Mouse (Mus musculus) lung, adult 2 months (tissue): ENCODE measurements at regions not wholly inside any gene's neighbourhood (a gene's known extent, or its start where the extent isn't known, plus 50 kb on each side); places are given as distances from the start of the nearest gene placed in this dataset.

Experiments used
- DNase-seq: peaks from one replicate; pipeline ENCODE4 v3.0.0; 2022
- H3K4me1 ChIP-seq: fragments of 200-500 bp; 2 replicates; pipeline ENCODE4 v1.6.1; 2011; ENCODE audit warnings: low read length; ENCODE audit not compliant: control insufficient read depth, insufficient read depth
- H3K4me3 ChIP-seq: fragments of 200-500 bp; replicated peaks from 2 replicates; pipeline ENCODE3; 2011; ENCODE audit warnings: low read depth, mild to moderate bottlenecking, control low read depth, low read length; ENCODE audit errors: extremely low read depth
- CTCF ChIP-seq: fragments of 200-500 bp; IDR thresholded peaks from 2 replicates; pipeline ENCODE4 v1.5.1; 2011; ENCODE audit warnings: mild to moderate bottlenecking, low read length, control low read depth; ENCODE audit not compliant: insufficient read depth
- POLR2A ChIP-seq: fragments of 200-500 bp; IDR thresholded peaks from 2 replicates; pipeline ENCODE4 v1.6.1; 2011; ENCODE audit warnings: low read depth, mild to moderate bottlenecking, control low read depth, low read length, borderline replicate concordance; ENCODE audit errors: extremely low read depth
- WGBS: fragments of 180-500 bp; shearing (Covaris S2); methylation state at CpG from one replicate; pipeline ENCODE4 v1.1.7; 2018; 5-methylcytosine and 5-hydroxymethylcytosine counted together

DNA sequence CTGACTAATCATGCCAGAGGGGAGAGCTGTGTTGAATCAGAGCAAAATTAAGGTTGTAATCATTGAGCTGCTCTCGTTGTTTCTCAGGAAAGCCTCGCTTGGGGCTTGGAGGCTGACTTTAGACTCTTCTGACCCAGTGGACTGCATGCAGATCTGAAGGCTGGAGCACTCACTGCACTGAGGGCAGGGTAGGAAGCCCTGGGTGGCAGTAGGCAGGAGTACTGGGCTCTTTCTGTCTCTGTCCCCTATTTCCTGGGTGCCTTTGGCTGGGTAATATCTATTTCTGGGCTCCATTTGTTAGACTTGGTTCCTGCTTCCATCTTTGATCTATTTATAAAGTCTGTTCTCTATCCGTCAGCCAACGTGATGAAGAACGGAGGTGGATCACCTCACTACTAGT, 140.1 kb upstream of the Zfp618 start:
- WGBS = 74% methylated on average over 5 of the region's 5 CpGs
- Histone ChIP-seq H3K4me1 (no peaks in the 10 kb centered on the region), H3K4me3 (no peak overlapping the region)
- DNase-seq = no peak
- no peak for TF ChIP-seq POLR2A

DNA sequence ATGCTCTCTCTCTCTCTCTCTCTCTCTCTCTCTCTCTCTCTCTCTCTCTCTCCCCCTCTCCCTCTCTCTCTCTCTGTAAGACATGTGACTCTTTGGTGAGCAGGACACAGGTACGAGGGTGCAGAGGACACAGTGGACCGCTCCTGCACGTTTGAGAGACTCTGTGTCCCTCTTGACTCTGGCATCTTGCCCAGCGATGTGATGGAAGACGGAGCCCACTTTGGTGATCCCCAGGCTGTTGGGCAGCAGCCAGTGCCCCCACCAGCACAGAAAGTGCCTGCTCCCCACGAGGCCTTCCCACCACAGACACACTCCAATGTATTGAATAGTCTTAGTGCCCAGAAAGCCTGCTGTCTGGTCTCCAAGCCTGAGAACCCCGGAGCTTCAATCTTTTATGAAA, 136.4 kb upstream of the Zfp618 start:
- no peak for DNase-seq
- TF ChIP-seq POLR2A (no peak), CTCF (no peak)
- Histone ChIP-seq H3K4me1 (no peaks in the 10 kb centered on the region), H3K4me3 (no peak overlapping the region)
- WGBS = 60% methylated on average over 7 of the region's 7 CpGs

DNA sequence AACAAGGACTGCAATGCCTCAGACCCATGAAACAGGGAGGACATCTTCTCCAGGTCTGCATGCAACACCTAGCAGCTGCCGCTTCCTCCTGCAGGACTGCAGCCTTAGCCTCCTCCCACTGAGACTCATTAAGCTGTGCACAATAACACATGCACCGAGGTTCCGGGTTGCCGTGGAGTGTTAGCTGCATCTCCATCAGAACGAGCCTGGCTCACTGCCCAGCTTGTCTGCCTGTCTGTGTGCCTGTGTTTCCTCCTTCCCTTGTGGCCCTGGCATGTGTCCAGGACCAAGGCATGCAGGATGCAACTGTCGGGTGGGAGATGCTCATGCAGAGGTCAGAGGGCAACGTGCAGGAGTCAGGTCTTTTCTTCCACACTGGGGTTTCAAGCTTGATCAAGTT, 131.4 kb upstream of the Zfp618 start:
- no peak for DNase-seq
- Histone ChIP-seq H3K4me3 (no peak overlapping the region), H3K4me1 (no peaks in the 10 kb centered on the region)
- TF ChIP-seq CTCF = no peak
- no peak for TF ChIP-seq POLR2A
- 10% methylated on average over 7 of the region's 7 CpGs for WGBS

DNA sequence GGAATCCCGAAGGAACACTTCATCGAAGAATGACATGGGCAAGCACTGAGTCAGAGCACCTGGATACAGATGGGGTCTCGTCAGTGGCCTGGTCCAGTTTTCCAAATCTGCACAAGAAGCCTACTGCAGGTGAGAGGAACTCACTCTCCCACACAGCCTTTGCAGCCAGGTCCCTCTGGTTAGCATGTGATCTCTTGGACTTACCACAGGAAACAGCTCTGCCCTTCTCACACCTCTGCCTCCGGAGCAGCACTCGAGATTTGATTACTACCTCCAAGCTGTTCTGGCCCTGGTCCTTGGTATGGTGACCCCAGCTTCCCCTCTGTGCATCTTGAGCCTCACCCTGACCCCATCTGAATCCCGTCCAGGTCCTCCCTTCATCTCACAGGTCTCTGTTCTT, 128.5 kb upstream of the Zfp618 start:
- WGBS = 58% methylated on average over 6 of the region's 6 CpGs
- no peak for DNase-seq
- TF ChIP-seq POLR2A (no peak), CTCF (no peak)
- H3K4me3 ChIP-seq = no peak overlapping the region
- no peaks in the 10 kb centered on the region for H3K4me1 ChIP-seq

DNA sequence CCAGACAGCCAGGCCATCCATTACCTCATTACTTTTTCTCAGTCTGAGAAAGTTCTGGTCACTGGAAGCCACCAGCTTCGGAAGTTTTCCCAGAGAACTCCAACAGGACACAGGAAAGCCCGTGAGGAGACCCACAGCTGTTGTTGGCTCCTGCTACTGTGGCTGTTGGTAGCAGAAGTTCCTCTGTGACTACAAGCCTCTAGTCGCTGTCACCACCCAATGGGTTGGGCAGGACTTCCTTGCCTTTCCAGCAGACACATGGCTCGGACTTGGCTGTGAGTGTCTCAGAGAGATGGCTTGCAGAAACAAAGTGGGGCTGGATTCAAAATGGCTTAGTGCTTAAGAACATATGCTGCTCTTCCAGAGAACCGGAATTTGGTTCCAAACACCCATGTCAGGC, 114.8 kb upstream of the Zfp618 start:
- WGBS = 57% methylated on average over 5 of the region's 5 CpGs
- Histone ChIP-seq H3K4me1 (no peaks in the 10 kb centered on the region), H3K4me3 (no peak overlapping the region)
- DNase-seq = no peak
- TF ChIP-seq POLR2A (no peak), CTCF (no peak)

DNA sequence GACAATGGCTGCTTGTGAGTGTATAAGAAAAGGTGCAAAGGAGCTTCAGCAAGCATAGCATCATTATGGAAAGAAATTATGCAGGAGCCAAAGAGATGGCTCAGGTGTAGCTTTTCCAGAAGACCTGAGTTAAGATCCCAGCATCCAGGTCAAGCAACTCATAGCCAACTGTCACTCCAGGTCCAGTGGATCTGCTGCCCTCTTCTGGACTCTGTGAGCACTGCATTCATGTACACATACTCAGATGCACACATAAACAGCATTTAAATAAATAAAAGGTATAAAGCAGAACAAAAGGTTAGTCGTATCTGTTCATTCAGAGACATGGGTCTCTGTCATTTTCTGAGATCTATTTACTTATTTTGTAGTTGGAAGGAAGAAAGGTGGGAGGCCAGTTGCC, 112.0 kb upstream of the Zfp618 start:
- TF ChIP-seq CTCF = no peak
- no peak for TF ChIP-seq POLR2A
- DNase-seq = no peak
- no peaks in the 10 kb centered on the region for H3K4me1 ChIP-seq
- H3K4me3 ChIP-seq = no peak overlapping the region
- 78% methylated on average over 1 of the region's 1 CpGs for WGBS

DNA sequence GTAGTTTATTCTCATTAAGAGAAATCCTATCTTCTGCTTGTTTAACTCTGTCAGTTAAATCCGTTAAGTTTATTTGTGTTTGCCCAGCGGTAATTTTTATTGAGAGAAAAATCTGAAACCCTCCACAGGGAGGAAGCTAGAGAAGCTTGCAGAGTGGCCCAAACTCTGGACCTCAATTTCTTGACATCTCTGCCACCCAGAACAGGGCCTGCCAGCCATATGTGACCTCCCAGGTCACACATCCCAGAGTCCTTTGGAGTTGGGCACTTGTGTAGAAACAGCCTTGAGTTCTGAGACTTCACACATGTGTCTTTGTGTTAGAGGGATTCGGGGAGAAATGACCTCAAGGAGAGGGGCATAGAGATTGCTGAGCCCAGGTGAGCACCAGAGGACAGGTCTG, 109.0 kb upstream of the Zfp618 start:
- no peak for TF ChIP-seq POLR2A
- TF ChIP-seq CTCF = no peak
- DNase-seq = no peak
- 76% methylated on average over 3 of the region's 3 CpGs for WGBS
- Histone ChIP-seq H3K4me1 (no peaks in the 10 kb centered on the region), H3K4me3 (no peak overlapping the region)

DNA sequence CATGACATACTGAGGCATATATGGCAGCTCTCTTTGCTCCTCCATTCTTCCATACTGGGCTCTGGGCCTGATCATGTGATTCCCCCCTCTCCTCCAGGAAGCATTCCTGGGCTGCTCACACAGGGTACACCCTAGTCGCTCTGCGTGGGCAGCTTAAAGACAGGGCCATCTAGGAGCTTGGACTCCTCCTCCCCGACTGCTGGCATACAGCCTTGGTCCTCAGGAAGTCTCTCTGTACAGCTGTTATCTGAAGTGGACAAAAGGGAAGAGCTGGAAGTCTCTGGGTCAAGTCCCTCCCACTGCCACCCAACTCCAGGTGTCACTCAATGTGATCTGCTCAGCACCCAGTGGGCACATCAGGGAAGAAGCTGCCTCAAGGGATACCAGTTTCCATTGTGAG, 102.6 kb upstream of the Zfp618 start:
- Histone ChIP-seq H3K4me3 (no peak overlapping the region), H3K4me1 (no peaks in the 10 kb centered on the region)
- no peak for DNase-seq
- TF ChIP-seq CTCF (no peak), POLR2A (no peak)
- WGBS = 65% methylated on average over 3 of the region's 3 CpGs

DNA sequence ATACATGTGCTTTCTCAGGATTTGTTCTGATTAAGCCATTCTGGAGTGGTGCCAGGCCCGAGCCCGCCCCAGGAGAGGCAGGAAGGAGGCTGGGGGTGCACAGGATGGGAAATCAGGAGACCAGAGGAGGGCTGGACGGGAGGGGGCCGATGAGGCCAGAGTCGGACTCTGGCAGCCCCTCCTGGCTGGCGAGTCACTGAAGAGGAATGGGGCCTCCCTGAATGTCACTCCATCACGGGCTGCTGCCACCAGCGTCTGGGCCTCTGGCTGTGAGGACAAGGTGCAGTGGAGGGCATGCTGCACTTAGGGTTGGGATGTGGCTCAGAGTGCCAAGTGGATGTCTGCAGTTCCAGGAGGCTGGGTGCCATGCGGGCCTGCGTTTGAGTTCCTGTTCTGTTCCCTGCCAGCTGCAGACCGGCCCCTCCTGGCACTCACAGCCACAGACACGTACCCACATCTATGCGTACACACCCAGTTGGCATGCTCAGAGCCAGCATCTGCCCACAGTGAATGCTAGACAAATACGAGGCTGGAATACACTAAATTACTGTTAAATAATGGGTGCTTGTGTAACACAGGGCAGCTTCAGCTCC, 94.9 kb upstream of the Zfp618 start:
- TF ChIP-seq CTCF = no peak
- TF ChIP-seq POLR2A = no peak
- DNase-seq = no peak
- no peaks in the 10 kb centered on the region for H3K4me1 ChIP-seq
- H3K4me3 ChIP-seq = no peak overlapping the region
- 20% methylated on average over 14 of the region's 14 CpGs for WGBS

DNA sequence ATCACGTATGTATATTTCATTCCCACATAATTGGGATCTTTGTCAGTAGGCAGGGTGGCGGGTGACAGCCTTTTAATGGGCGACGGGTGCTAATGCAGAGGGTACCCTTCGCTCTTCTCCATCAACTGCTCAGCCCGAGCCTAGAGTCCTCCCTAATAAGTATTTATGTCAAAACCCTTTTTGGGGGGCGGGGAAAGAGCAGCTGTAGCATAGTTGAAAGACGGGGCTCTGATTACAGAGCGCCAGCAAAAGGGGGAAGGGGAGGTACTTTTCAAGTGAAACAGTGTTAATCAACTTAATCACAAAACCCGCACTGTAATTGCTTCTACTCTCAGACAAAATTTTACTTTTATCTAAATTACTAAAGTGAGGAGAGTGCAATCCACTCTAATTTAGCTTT, 92.8 kb upstream of the Zfp618 start:
- H3K4me3 ChIP-seq = no peak overlapping the region
- H3K4me1 ChIP-seq = no peaks in the 10 kb centered on the region
- 72% methylated on average over 10 of the region's 10 CpGs for WGBS
- TF ChIP-seq CTCF (no peak), POLR2A (no peak)
- no peak for DNase-seq

DNA sequence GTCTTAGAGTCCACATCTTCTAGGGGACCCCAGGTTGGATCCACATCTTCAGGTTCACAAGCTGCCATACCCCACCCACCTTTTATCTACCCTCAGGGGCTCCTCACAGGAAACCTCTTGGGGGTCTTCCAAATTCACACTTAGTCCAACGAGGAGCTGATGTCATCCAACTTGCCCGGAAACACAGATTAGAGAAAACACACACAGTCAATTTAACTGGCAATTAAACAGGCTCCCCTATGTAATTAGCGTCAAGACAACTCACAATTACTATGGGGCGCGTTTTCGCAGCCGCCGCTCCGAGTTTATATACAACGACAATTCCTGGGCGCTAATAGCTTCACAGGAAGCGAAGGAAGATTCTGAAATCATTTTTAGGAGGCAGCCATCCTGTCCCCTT, 91.4 kb upstream of the Zfp618 start:
- no peak for DNase-seq
- Histone ChIP-seq H3K4me1 (no peaks in the 10 kb centered on the region), H3K4me3 (no peak overlapping the region)
- WGBS = 75% methylated on average over 12 of the region's 12 CpGs
- TF ChIP-seq POLR2A = no peak
- no peak for TF ChIP-seq CTCF
